Mouse (Mus musculus) liver, embryonic 16.5 days (tissue): ENCODE measurements around the gene Gm10424. TPM values are rescaled to one million over a fixed set of nuclear protein-coding genes. Genes with fewer than 3 reads are reported as not detected.
"Not testable (repeated sequence)": the region's sequence is repeated elsewhere in the genome, so short reads cannot be mapped to it uniquely, and the experiment has no call there.

Experiments
- ATAC-seq: fragments of 200-750 bp; cut with Nextera tagmentation; 2 replicates; pipeline ENCODE4 v1.8.0; 2017; ENCODE audit warnings: low read depth, mild to moderate bottlenecking, moderate number of reproducible peaks, moderate library complexity
- H3K27ac ChIP-seq: fragments of 300-500 bp; sonication (generic); 2 replicates; pipeline ENCODE4 v1.5.1; 2014; ENCODE audit warnings: mild to moderate bottlenecking, low read length
- H3K27me3 ChIP-seq: fragments of 300-500 bp; sonication (generic); 2 replicates; pipeline ENCODE4 v1.6.1; 2014; ENCODE audit warnings: low read depth, low read length, mixed read lengths; ENCODE audit not compliant: control insufficient read depth, insufficient read depth
- H3K36me3 ChIP-seq: fragments of 300-500 bp; sonication (generic); 2 replicates; pipeline ENCODE4 v1.6.1; 2014; ENCODE audit warnings: mild to moderate bottlenecking; ENCODE audit not compliant: control insufficient read depth, insufficient read depth
- H3K4me1 ChIP-seq: fragments of 300-500 bp; sonication (generic); 2 replicates; pipeline ENCODE4 v1.6.1; 2014; ENCODE audit warnings: low read depth, low read length, mixed read lengths; ENCODE audit not compliant: control insufficient read depth
- H3K4me2 ChIP-seq: fragments of 300-500 bp; sonication (generic); 2 replicates; pipeline ENCODE4 v1.6.1; 2014; ENCODE audit warnings: low read depth, low read length, mixed read lengths
- H3K4me3 ChIP-seq: fragments of 300-500 bp; sonication (generic); 2 replicates; pipeline ENCODE4 v1.5.1; 2014; ENCODE audit warnings: low read depth, mild to moderate bottlenecking, low read length
- H3K9ac ChIP-seq: fragments of 300-500 bp; sonication (generic); 2 replicates; pipeline ENCODE4 v1.6.1; 2014; ENCODE audit warnings: low read depth, low read length
- H3K9me3 ChIP-seq: fragments of 300-500 bp; sonication (generic); replicated peaks from 2 replicates; pipeline ENCODE4 v1.6.1; 2016; ENCODE audit warnings: low read length; ENCODE audit not compliant: control insufficient read depth
- WGBS: fragments of 180-500 bp; shearing (Covaris S2); extraction: QIAGEN DNeasy Blood & Tissue Kit; methylation state at CpG from one replicate; pipeline ENCODE4 v1.1.7; 2014; ENCODE audit not compliant: insufficient replicate concordance; 5-methylcytosine and 5-hydroxymethylcytosine counted together
- polyA plus RNA-seq: library from polyadenylated mRNA; unstranded; fragments of >200 nt; fragmentation: Nextera tagmentation; extraction: Ambion mirVana; gene quantifications from 2 replicates; pipeline ENCODE4 v1.2.1, GENCODE M21; 2015

Gene Gm10424
- polyA plus RNA-seq, result not detected in 2 replicates

- not testable (repeated sequence) for H3K4me2 ChIP-seq, H3K4me1 ChIP-seq, H3K27ac ChIP-seq, H3K27me3 ChIP-seq, H3K9me3 ChIP-seq, H3K36me3 ChIP-seq, H3K9ac ChIP-seq, ATAC-seq, H3K4me3 ChIP-seq
- WGBS, result no CpG with 5 or more reads among the region's 1 CpGs
Observed at GRCm38 (mm10) chr5:95272668-95273067, at the start of gene Gm10424. TSS of gene Gm10424 (minus strand) at chr5:95272768.

GRCm38 (mm10) chr5:95305611-95306010 lies 33.0 kb upstream of the Gm10424 start, which contains the start of gene Gm3259:
TSS of gene Gm3259 (plus strand) at chr5:95305911.
- 27% methylated on average over 2 of the region's 2 CpGs for WGBS
- not testable (repeated sequence) for ATAC-seq, H3K36me3 ChIP-seq, H3K27me3 ChIP-seq, H3K9ac ChIP-seq, H3K4me2 ChIP-seq, H3K4me1 ChIP-seq, H3K27ac ChIP-seq, H3K9me3 ChIP-seq, H3K4me3 ChIP-seq

Other genes starting within 250 kb of the Gm10424 start
- gene Gm7942, start 165.8 kb downstream of the Gm10424 start, polyA plus RNA-seq, result not detected in 2 replicates
- gene Gm16513, start 90.1 kb downstream of the Gm10424 start, polyA plus RNA-seq, result not detected in 2 replicates
- gene Gm3259, start 33.1 kb upstream of the Gm10424 start, polyA plus RNA-seq, result not detected in 2 replicates
- gene D5Ertd577e, start 184.0 kb upstream of the Gm10424 start, polyA plus RNA-seq, result not detected in 2 replicates
- not detected in 2 replicates for gene Gm3286, start 238.0 kb upstream of the Gm10424 start, polyA plus RNA-seq